Mouse (Mus musculus): ENCODE data around the gene Prdm1. TPM values are rescaled to one million over a fixed set of nuclear protein-coding genes. Genes with fewer than 3 reads are reported as not detected.

Gene Prdm1
- total RNA-seq, 1 experiment: 2.2 TPM

- in situ Hi-C loops (cut with MboI; ENCODE audit: low sequenced_read_pairs in 2 of 2, unreplicated experiment in 2 of 2): no loop called here
- TF ChIP-seq HCFC1 (IDR thresholded peaks at IDR 0.05; ENCODE audit: borderline replicate concordance, insufficient read depth, low read length) (no peak), MAFK (IDR thresholded peaks at IDR 0.05; ENCODE audit: insufficient read depth, low read depth, low read length) (no peak)
Observed at GRCm38 (mm10) chr10:44518631-44519030, 9.7 kb downstream of the Prdm1 start.

GRCm38 (mm10) chr10:44513108-44513507, 15.2 kb downstream of the Prdm1 start:
- no peak for DNase-seq (ENCODE audit: low read depth, low spot score)
- Histone ChIP-seq H3K36me3 (ENCODE audit: control insufficient read depth, insufficient read depth, low read length, poor library complexity, severe bottlenecking) (no peaks in the 10 kb centered on the region), H3K27ac (ENCODE audit: insufficient read depth, low read depth, low read length, poor library complexity, severe bottlenecking) (no peak overlapping the region), H3K4me3 (ENCODE audit: insufficient read depth in 1 of 2, low read depth in 1 of 2, low read length in 2 of 2, poor library complexity in 1 of 2, severe bottlenecking in 1 of 2) (no peak overlapping the region), H3K9me3 (ENCODE audit: control insufficient read depth, insufficient read depth, low read depth, low read length) (no peaks in the 10 kb centered on the region), H3K4me1 (ENCODE audit: control insufficient read depth in 2 of 2, insufficient read depth in 2 of 2, low read length in 2 of 2, poor library complexity in 1 of 2) (peaks cover 0 to 5% of the 10 kb centered on the region in 2 experiments; a peak in 1 of 4 replicates), H3K9ac (ENCODE audit: insufficient read depth, low read depth, low read length, poor library complexity, severe bottlenecking) (no peak overlapping the region)
- no peak for TF ChIP-seq MAFK (IDR thresholded peaks at IDR 0.05; ENCODE audit: insufficient read depth, low read depth, low read length)
- no peak for TF ChIP-seq CHD2 (IDR thresholded peaks at IDR 0.05; ENCODE audit: low read depth, low read length)
- TF ChIP-seq HCFC1 (IDR thresholded peaks at IDR 0.05; ENCODE audit: borderline replicate concordance, insufficient read depth, low read length): no peak
- no peak for TF ChIP-seq ZNF384 (IDR thresholded peaks at IDR 0.05; ENCODE audit: low read depth, low read length)
- no peak for TF ChIP-seq ZC3H11A (IDR thresholded peaks at IDR 0.05; ENCODE audit: borderline replicate concordance, low read depth, low read length)
- in situ Hi-C loops (cut with MboI; ENCODE audit: low sequenced_read_pairs in 2 of 2, unreplicated experiment in 2 of 2): no loop called here

More at GRCm38 (mm10) chr10:44518631-44519030, 9.7 kb downstream of the Prdm1 start:
- no peak overlapping the region for H3K9ac ChIP-seq (ENCODE audit: insufficient read depth, low read depth, low read length, poor library complexity, severe bottlenecking)
- no peaks in the 10 kb centered on the region for H3K36me3 ChIP-seq (ENCODE audit: control insufficient read depth, insufficient read depth, low read length, poor library complexity, severe bottlenecking)
- no peak overlapping the region for H3K4me3 ChIP-seq (ENCODE audit: insufficient read depth in 1 of 2, low read depth in 1 of 2, low read length in 2 of 2, poor library complexity in 1 of 2, severe bottlenecking in 1 of 2)
- H3K4me1 ChIP-seq (ENCODE audit: control insufficient read depth in 2 of 2, insufficient read depth in 2 of 2, low read length in 2 of 2, poor library complexity in 1 of 2): peaks cover 0 to 3% of the 10 kb centered on the region in 2 experiments; a peak in 1 of 4 replicates
- no peak for DNase-seq (ENCODE audit: low read depth, low spot score)
- H3K9me3 ChIP-seq (ENCODE audit: control insufficient read depth, insufficient read depth, low read depth, low read length): no peaks in the 10 kb centered on the region
- H3K27ac ChIP-seq (ENCODE audit: insufficient read depth, low read depth, low read length, poor library complexity, severe bottlenecking): no peak overlapping the region

GRCm38 (mm10) chr10:44511029-44511428, 17.3 kb downstream of the Prdm1 start:
- H3K9me3 ChIP-seq (ENCODE audit: control insufficient read depth, insufficient read depth, low read depth, low read length): no peaks in the 10 kb centered on the region
- peaks cover 4 to 6% of the 10 kb centered on the region in 2 experiments; a peak in 1 of 4 replicates for H3K4me1 ChIP-seq (ENCODE audit: control insufficient read depth in 2 of 2, insufficient read depth in 2 of 2, low read length in 2 of 2, poor library complexity in 1 of 2)
- TF ChIP-seq CHD2 (IDR thresholded peaks at IDR 0.05; ENCODE audit: low read depth, low read length): no peak
- TF ChIP-seq ZNF384 (IDR thresholded peaks at IDR 0.05; ENCODE audit: low read depth, low read length): no peak
- no peak for TF ChIP-seq MAFK (IDR thresholded peaks at IDR 0.05; ENCODE audit: insufficient read depth, low read depth, low read length)
- TF ChIP-seq ZC3H11A (IDR thresholded peaks at IDR 0.05; ENCODE audit: borderline replicate concordance, low read depth, low read length): no peak
- no peak for TF ChIP-seq HCFC1 (IDR thresholded peaks at IDR 0.05; ENCODE audit: borderline replicate concordance, insufficient read depth, low read length)
- DNase-seq (ENCODE audit: low read depth, low spot score): no peak
- no peak overlapping the region for H3K9ac ChIP-seq (ENCODE audit: insufficient read depth, low read depth, low read length, poor library complexity, severe bottlenecking)
- H3K4me3 ChIP-seq (ENCODE audit: insufficient read depth in 1 of 2, low read depth in 1 of 2, low read length in 2 of 2, poor library complexity in 1 of 2, severe bottlenecking in 1 of 2): no peak overlapping the region
- no peak overlapping the region for H3K27ac ChIP-seq (ENCODE audit: insufficient read depth, low read depth, low read length, poor library complexity, severe bottlenecking)
- no peaks in the 10 kb centered on the region for H3K36me3 ChIP-seq (ENCODE audit: control insufficient read depth, insufficient read depth, low read length, poor library complexity, severe bottlenecking)
- in situ Hi-C loops (cut with MboI; ENCODE audit: low sequenced_read_pairs in 2 of 2, unreplicated experiment in 2 of 2): no loop called here

GRCm38 (mm10) chr10:44508649-44509048, 19.7 kb downstream of the Prdm1 start:
- TF ChIP-seq ZNF384 (IDR thresholded peaks at IDR 0.05; ENCODE audit: low read depth, low read length): no peak
- no peak for TF ChIP-seq CHD2 (IDR thresholded peaks at IDR 0.05; ENCODE audit: low read depth, low read length)
- no peak for TF ChIP-seq ZC3H11A (IDR thresholded peaks at IDR 0.05; ENCODE audit: borderline replicate concordance, low read depth, low read length)
- TF ChIP-seq MAFK (IDR thresholded peaks at IDR 0.05; ENCODE audit: insufficient read depth, low read depth, low read length): no peak
- no peak for TF ChIP-seq HCFC1 (IDR thresholded peaks at IDR 0.05; ENCODE audit: borderline replicate concordance, insufficient read depth, low read length)
- Histone ChIP-seq H3K36me3 (ENCODE audit: control insufficient read depth, insufficient read depth, low read length, poor library complexity, severe bottlenecking) (no peaks in the 10 kb centered on the region), H3K4me1 (ENCODE audit: control insufficient read depth in 2 of 2, insufficient read depth in 2 of 2, low read length in 2 of 2, poor library complexity in 1 of 2) (peaks cover 4 to 6% of the 10 kb centered on the region in 2 experiments; a peak in 1 of 4 replicates), H3K9me3 (ENCODE audit: control insufficient read depth, insufficient read depth, low read depth, low read length) (no peaks in the 10 kb centered on the region), H3K9ac (ENCODE audit: insufficient read depth, low read depth, low read length, poor library complexity, severe bottlenecking) (no peak overlapping the region), H3K27ac (ENCODE audit: insufficient read depth, low read depth, low read length, poor library complexity, severe bottlenecking) (peak overlapping the region; percentile 57; the same call in 1 of the 2 replicates), H3K4me3 (ENCODE audit: insufficient read depth in 1 of 2, low read depth in 1 of 2, low read length in 2 of 2, poor library complexity in 1 of 2, severe bottlenecking in 1 of 2) (no peak overlapping the region)
- no peak for DNase-seq (ENCODE audit: low read depth, low spot score)
- in situ Hi-C loops (cut with MboI; ENCODE audit: low sequenced_read_pairs in 2 of 2, unreplicated experiment in 2 of 2): no loop called here

GRCm38 (mm10) chr10:44507984-44508383, 20.3 kb downstream of the Prdm1 start:
- in situ Hi-C loops (cut with MboI; ENCODE audit: low sequenced_read_pairs in 2 of 2, unreplicated experiment in 2 of 2): no loop called here
- no peak overlapping the region for H3K4me3 ChIP-seq (ENCODE audit: insufficient read depth in 1 of 2, low read depth in 1 of 2, low read length in 2 of 2, poor library complexity in 1 of 2, severe bottlenecking in 1 of 2)

More at GRCm38 (mm10) chr10:44507984-44508383, 20.3 kb downstream of the Prdm1 start:
- no peak for DNase-seq (ENCODE audit: low read depth, low spot score)
- H3K9me3 ChIP-seq (ENCODE audit: control insufficient read depth, insufficient read depth, low read depth, low read length): no peaks in the 10 kb centered on the region
- H3K36me3 ChIP-seq (ENCODE audit: control insufficient read depth, insufficient read depth, low read length, poor library complexity, severe bottlenecking): no peaks in the 10 kb centered on the region
- TF ChIP-seq CHD2 (IDR thresholded peaks at IDR 0.05; ENCODE audit: low read depth, low read length) (no peak), MAFK (IDR thresholded peaks at IDR 0.05; ENCODE audit: insufficient read depth, low read depth, low read length) (no peak), HCFC1 (IDR thresholded peaks at IDR 0.05; ENCODE audit: borderline replicate concordance, insufficient read depth, low read length) (no peak), ZNF384 (IDR thresholded peaks at IDR 0.05; ENCODE audit: low read depth, low read length) (no peak), ZC3H11A (IDR thresholded peaks at IDR 0.05; ENCODE audit: borderline replicate concordance, low read depth, low read length) (no peak)
- no peak overlapping the region for H3K27ac ChIP-seq (ENCODE audit: insufficient read depth, low read depth, low read length, poor library complexity, severe bottlenecking)
- no peak overlapping the region for H3K9ac ChIP-seq (ENCODE audit: insufficient read depth, low read depth, low read length, poor library complexity, severe bottlenecking)
- H3K4me1 ChIP-seq (ENCODE audit: control insufficient read depth in 2 of 2, insufficient read depth in 2 of 2, low read length in 2 of 2, poor library complexity in 1 of 2): peaks cover 4 to 6% of the 10 kb centered on the region in 2 experiments; a peak in 1 of 4 replicates
